Mouse (Mus musculus) neural tube, embryonic 13.5 days (tissue): ENCODE measurements around the gene Prokr1. TPM values are rescaled to one million over a fixed set of nuclear protein-coding genes. Genes with fewer than 3 reads are reported as not detected.

Source experiments
- ATAC-seq: fragments of 200-750 bp; cut with Nextera tagmentation; 2 replicates; pipeline ENCODE4 v1.8.0; 2017; ENCODE audit warnings: low read depth, mild to moderate bottlenecking, moderate TSS enrichment, moderate library complexity
- H3K27ac ChIP-seq: fragments of 300-500 bp; sonication (generic); replicated peaks from 2 replicates; pipeline ENCODE4 v1.5.1; 2015; ENCODE audit warnings: moderate library complexity, mild to moderate bottlenecking, inconsistent platforms
- H3K27me3 ChIP-seq: fragments of 300-500 bp; sonication (generic); 2 replicates; pipeline ENCODE4 v1.6.1; 2015; ENCODE audit warnings: mild to moderate bottlenecking, inconsistent platforms
- H3K36me3 ChIP-seq: fragments of 300-500 bp; sonication (generic); 2 replicates; pipeline ENCODE4 v1.6.1; 2015; ENCODE audit warnings: mild to moderate bottlenecking, inconsistent platforms
- H3K4me1 ChIP-seq: fragments of 300-500 bp; sonication (generic); replicated peaks from 2 replicates; pipeline ENCODE4 v1.6.1; 2015; ENCODE audit warnings: inconsistent platforms
- H3K4me2 ChIP-seq: fragments of 300-500 bp; sonication (generic); 2 replicates; pipeline ENCODE4 v1.6.1; 2015; ENCODE audit warnings: inconsistent platforms, mild to moderate bottlenecking, moderate library complexity
- H3K4me3 ChIP-seq: fragments of 300-500 bp; sonication (generic); 2 replicates; pipeline ENCODE4 v1.5.1; 2015; ENCODE audit warnings: mild to moderate bottlenecking, inconsistent platforms
- H3K9ac ChIP-seq: fragments of 300-500 bp; sonication (generic); 2 replicates; pipeline ENCODE4 v1.6.1; 2015; ENCODE audit warnings: moderate library complexity, mild to moderate bottlenecking, inconsistent platforms
- H3K9me3 ChIP-seq: fragments of 300-500 bp; sonication (generic); 2 replicates; pipeline ENCODE4 v1.6.1; 2016; ENCODE audit warnings: inconsistent platforms
- WGBS: fragments of 180-500 bp; shearing (Covaris S2); methylation state at CpG from one replicate; pipeline ENCODE4 v1.1.7; 2015; 5-methylcytosine and 5-hydroxymethylcytosine counted together
- polyA plus RNA-seq: library from polyadenylated mRNA; unstranded; fragments of >200 nt; fragmentation: Nextera tagmentation; extraction: Ambion mirVana; gene quantifications from 2 replicates; pipeline ENCODE4 v1.2.1, GENCODE M21; 2015

Gene Prokr1
- polyA plus RNA-seq, 1 experiment from 2014 or later, result 5.7 TPM

- H3K4me3 ChIP-seq, result no peak overlapping the region
- peaks cover 7% of the 10 kb centered on the region for H3K4me1 ChIP-seq
- H3K27me3 ChIP-seq, result no peaks in the 10 kb centered on the region
- ATAC-seq, result no peak
- no peak overlapping the region for H3K4me2 ChIP-seq
- no peak overlapping the region for H3K9ac ChIP-seq
- H3K36me3 ChIP-seq, result no peaks in the 10 kb centered on the region
- H3K9me3 ChIP-seq, result no peaks in the 10 kb centered on the region
- no peak overlapping the region for H3K27ac ChIP-seq
- WGBS, result 82% methylated on average over 9 of the region's 9 CpGs
Measured at GRCm38 (mm10) chr6:87534855-87535575, 55.5 kb downstream of the Prokr1 start.

DNA sequence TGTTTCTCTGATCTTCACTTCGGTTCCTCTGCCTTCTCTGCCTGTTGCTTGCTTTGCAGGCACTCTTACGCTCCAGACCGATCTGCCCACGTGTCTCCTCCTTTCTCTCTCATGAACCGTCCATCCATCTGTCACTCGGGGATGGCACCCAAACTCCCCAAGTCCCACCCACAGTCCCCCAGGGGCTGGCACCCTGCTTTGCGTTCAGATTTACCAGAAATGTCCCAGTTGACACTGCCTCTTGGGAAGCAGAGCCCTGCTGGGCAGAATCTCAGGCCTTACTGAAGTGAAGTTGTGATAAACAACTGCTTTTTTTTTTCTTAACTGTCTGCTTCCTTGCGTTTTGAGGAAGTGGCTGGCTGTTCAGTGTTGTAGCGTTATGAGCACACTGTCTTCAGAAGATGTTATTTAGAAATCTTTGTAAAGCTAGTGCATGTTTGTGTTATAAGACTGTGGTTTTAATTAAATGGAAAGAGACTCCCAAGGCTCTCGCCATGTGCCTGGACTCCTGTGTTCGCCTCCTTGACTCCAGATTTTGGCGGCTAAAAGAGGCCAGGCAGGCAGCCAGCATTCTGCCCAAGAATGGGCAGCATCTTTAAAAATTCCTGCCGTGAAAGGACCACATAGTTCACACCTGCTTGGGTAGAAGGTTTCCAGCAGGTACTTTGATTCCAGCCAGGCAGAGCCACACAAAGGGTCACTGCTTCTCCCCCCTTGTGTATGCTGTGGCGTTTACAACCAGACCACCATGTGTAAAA, 57.4 kb downstream of the Prokr1 start, which contains the start of gene Arhgap25:
TSS of gene Arhgap25 (minus strand) at position 307 of the 758 bp plus-strand sequence.
- H3K4me1 ChIP-seq, result 0 out of 2 replicates have a peak, but pooled peaks cover 4% of the 10 kb centered on the region
- H3K9ac ChIP-seq, result no peak within 1 kb of the TSS
- H3K4me3 ChIP-seq, result no peak within 1 kb of the TSS
- no peaks in the 10 kb centered on the region for H3K27me3 ChIP-seq
- no peak within 1 kb of the TSS for H3K27ac ChIP-seq
- no peaks in the 10 kb centered on the region for H3K9me3 ChIP-seq
- ATAC-seq, result no peak
- 71% methylated on average over 14 of the region's 14 CpGs for WGBS
- no peak within 1 kb of the TSS for H3K4me2 ChIP-seq
- H3K36me3 ChIP-seq, result no peaks in the 10 kb centered on the region

GRCm38 (mm10) chr6:87531456-87532015, 59.0 kb downstream of the Prokr1 start:
- Histone ChIP-seq H3K9ac (no peak overlapping the region), H3K9me3 (no peaks in the 10 kb centered on the region), H3K36me3 (no peaks in the 10 kb centered on the region), H3K4me1 (0 out of 2 replicates have a peak, but pooled peaks cover 4% of the 10 kb centered on the region), H3K4me3 (no peak overlapping the region), H3K27ac (no peak overlapping the region), H3K4me2 (no peak overlapping the region), H3K27me3 (no peaks in the 10 kb centered on the region)
- no peak for ATAC-seq
- WGBS, result 85% methylated on average over 2 of the region's 2 CpGs

GRCm38 (mm10) chr6:87530386-87530785, 60.2 kb downstream of the Prokr1 start:
- ATAC-seq, result no peak
- H3K27ac ChIP-seq, result no peak overlapping the region
- 0 out of 2 replicates have a peak, but pooled peaks cover 4% of the 10 kb centered on the region for H3K4me1 ChIP-seq
- H3K27me3 ChIP-seq, result no peaks in the 10 kb centered on the region
- no peaks in the 10 kb centered on the region for H3K9me3 ChIP-seq
- WGBS, result 92% methylated on average over 2 of the region's 2 CpGs
- H3K36me3 ChIP-seq, result no peaks in the 10 kb centered on the region
- H3K4me2 ChIP-seq, result no peak overlapping the region
- no peak overlapping the region for H3K4me3 ChIP-seq
- no peak overlapping the region for H3K9ac ChIP-seq

Other genes with a start within 250 kb of the Prokr1 start
- not detected in 2 replicates for gene Gkn1, start 239.8 kb downstream of the Prokr1 start, polyA plus RNA-seq
- gene Gkn2, start 217.4 kb downstream of the Prokr1 start, polyA plus RNA-seq, result not detected in 2 replicates
- not detected in 2 replicates for gene Gkn3, start 201.8 kb downstream of the Prokr1 start, polyA plus RNA-seq
- gene Bmp10, start 161.7 kb downstream of the Prokr1 start, polyA plus RNA-seq, result not detected in 2 replicates
- 4.9 TPM in 2 replicates for gene Arhgap25, start 57.5 kb downstream of the Prokr1 start, polyA plus RNA-seq
- 8.9 and 12.3 TPM in 2 replicates for gene Aplf, start 81.5 kb upstream of the Prokr1 start, polyA plus RNA-seq
- 4.3 TPM in 2 replicates for gene Efcc1, start 140.1 kb upstream of the Prokr1 start, polyA plus RNA-seq
- gene Gp9, start 187.3 kb upstream of the Prokr1 start, polyA plus RNA-seq, result 0.94 and 1.1 TPM in 2 replicates
- 8.8 and 9.2 TPM in 2 replicates for gene Rab43, start 221.4 kb upstream of the Prokr1 start, polyA plus RNA-seq
- gene Gm45140, start 245.1 kb upstream of the Prokr1 start, polyA plus RNA-seq, result 3.0 and 4.5 TPM in 2 replicates
- gene Isy1, start 248.1 kb upstream of the Prokr1 start, polyA plus RNA-seq, result 28.9 and 31.0 TPM in 2 replicates